Mouse (Mus musculus): ENCODE data around the gene Rcor1.
"Not testable (repeated sequence)": the region's sequence is repeated elsewhere in the genome, so short reads cannot be mapped to it uniquely, and the experiment has no call there.

Rcor1 gene

GRCm38 (mm10) chr12:111067816-111068215 lies 28.7 kb downstream of the Rcor1 start:
- no peak for DNase-seq (ENCODE audit: low read depth, low spot score)

GRCm38 (mm10) chr12:111069299-111069698 lies 30.1 kb downstream of the Rcor1 start:
- DNase-seq (ENCODE audit: low read depth, low spot score) = not testable (repeated sequence)

GRCm38 (mm10) chr12:111071009-111071408 lies 31.9 kb downstream of the Rcor1 start:
- DNase-seq (ENCODE audit: low read depth, low spot score) = no peak

DNA sequence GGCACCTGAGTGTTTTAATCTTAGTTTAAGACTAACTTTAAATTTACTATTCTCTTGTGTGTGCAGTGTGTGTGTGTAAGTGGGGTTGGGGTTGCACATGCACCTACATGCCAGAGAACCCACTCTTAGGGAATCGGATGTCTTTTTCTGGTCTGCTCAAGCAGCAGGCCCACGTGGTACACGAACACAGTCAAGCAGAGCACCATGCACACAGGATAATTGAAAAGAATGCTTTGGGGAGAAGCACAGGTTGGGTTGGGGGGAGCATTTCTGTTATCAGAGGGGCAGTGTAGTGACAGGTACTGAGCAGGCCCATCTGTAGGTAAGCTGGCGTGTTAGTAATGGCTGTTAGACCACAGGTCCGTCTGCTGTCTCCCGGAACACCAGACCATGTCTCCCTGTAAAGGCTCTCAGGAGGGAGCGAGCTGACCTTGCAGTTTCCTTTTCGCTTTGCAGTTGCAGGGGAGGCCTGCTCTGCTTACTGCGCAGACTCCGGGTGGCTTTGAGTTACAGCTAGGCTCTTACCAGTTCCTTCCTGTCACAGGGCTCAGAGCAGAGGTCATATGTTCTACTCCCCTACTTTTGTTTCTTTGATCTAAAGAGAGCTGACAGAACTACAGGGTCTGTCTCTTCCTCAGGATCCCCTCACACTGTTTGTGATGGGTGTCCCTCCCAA lies 32.5 kb downstream of the Rcor1 start:
- peak; percentile 23 for DNase-seq (ENCODE audit: low read depth, low spot score)

- DNase-seq (ENCODE audit: low read depth, low spot score) = no peak
Observed at GRCm38 (mm10) chr12:111076385-111076965, 37.3 kb downstream of the Rcor1 start.

GRCm38 (mm10) chr12:111085579-111085978 lies 46.4 kb downstream of the Rcor1 start:
- no peak for DNase-seq (ENCODE audit: low read depth, low spot score)

DNA sequence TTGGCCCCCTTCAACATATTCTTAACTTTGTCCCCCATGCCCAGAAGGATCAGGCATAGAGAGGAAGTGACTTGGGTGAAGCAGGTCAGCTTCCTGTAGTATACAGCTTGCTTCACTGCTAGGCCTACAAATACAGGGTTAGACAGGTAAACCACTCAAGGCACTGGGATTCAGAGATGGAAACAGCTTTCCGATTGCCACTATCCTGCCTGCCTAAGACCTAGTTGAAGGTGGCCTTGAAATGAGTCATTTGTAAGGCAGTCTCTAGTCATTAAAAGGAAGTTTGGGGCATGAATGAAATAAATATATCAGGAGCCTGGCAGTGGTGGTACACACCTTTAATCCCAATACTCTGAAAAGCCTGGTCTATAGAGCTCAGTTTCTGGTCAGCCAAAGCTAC lies 47.9 kb downstream of the Rcor1 start:
- no peak for DNase-seq (ENCODE audit: low read depth, low spot score)

- DNase-seq (ENCODE audit: low read depth, low spot score) = peak; percentile 80
Observed at GRCm38 (mm10) chr12:111088186-111088585, 49.0 kb downstream of the Rcor1 start.

GRCm38 (mm10) chr12:111088731-111089141 lies 49.6 kb downstream of the Rcor1 start:
- DNase-seq (ENCODE audit: low read depth, low spot score) = no peak

DNA sequence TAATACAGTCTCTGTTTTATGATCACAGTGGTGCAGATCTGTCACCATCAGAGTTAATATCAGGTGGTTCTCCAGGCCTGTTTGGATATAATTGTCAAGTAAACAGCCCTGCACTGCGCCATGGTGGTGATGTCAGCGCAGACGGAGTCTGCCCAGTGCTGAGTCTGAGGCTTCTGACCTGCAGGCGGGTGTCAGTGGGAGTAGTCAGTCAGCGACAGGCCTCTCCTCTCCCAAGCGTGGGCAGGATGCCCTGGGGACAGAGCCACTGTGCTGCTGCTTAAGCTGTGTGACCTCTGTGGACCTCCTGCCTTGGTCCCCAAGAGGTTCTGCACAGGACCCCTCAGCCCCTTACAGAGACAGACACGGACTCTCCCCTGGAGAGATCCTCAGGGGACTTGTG lies 50.0 kb downstream of the Rcor1 start:
- DNase-seq (ENCODE audit: low read depth, low spot score) = no peak

- no peak for DNase-seq (ENCODE audit: low read depth, low spot score)
Observed at GRCm38 (mm10) chr12:111090801-111091200, 51.6 kb downstream of the Rcor1 start.

DNA sequence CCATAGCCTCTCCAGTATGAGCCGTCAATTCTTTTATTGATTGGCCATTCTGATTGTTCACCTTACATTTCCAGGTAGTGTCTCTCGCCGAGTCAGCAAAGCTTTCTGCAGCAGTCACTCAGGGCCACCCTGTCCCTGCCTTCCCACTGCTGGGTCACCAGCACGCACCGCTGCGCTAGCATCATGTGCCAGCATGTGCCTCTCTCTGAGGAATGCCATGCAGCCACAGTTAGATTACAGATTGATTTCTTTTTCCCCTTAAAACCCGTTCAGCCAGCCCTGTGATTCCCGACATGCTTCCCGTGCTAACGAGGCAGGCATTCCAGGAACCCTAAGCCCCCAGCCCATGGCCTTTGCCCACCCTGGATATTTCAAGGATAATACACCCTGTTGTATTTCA lies 52.8 kb downstream of the Rcor1 start:
- DNase-seq (ENCODE audit: low read depth, low spot score) = no peak

- DNase-seq (ENCODE audit: low read depth, low spot score) = no peak
Observed at GRCm38 (mm10) chr12:111094073-111094472, 54.9 kb downstream of the Rcor1 start.

- no peak for DNase-seq (ENCODE audit: low read depth, low spot score)
Observed at GRCm38 (mm10) chr12:111095086-111095485, 55.9 kb downstream of the Rcor1 start.

GRCm38 (mm10) chr12:111096249-111096648 lies 57.1 kb downstream of the Rcor1 start:
- no peak for DNase-seq (ENCODE audit: low read depth, low spot score)

- no peak for DNase-seq (ENCODE audit: low read depth, low spot score)
Observed at GRCm38 (mm10) chr12:111097036-111097435, 57.9 kb downstream of the Rcor1 start.

- no peak for DNase-seq (ENCODE audit: low read depth, low spot score)
Observed at GRCm38 (mm10) chr12:111111176-111111575, 72.0 kb downstream of the Rcor1 start.

- no peak for DNase-seq (ENCODE audit: low read depth, low spot score)
Observed at GRCm38 (mm10) chr12:111114593-111114992, 75.4 kb downstream of the Rcor1 start.

- DNase-seq (ENCODE audit: low read depth, low spot score) = no peak
Observed at GRCm38 (mm10) chr12:111119506-111120085, 80.4 kb downstream of the Rcor1 start.

DNA sequence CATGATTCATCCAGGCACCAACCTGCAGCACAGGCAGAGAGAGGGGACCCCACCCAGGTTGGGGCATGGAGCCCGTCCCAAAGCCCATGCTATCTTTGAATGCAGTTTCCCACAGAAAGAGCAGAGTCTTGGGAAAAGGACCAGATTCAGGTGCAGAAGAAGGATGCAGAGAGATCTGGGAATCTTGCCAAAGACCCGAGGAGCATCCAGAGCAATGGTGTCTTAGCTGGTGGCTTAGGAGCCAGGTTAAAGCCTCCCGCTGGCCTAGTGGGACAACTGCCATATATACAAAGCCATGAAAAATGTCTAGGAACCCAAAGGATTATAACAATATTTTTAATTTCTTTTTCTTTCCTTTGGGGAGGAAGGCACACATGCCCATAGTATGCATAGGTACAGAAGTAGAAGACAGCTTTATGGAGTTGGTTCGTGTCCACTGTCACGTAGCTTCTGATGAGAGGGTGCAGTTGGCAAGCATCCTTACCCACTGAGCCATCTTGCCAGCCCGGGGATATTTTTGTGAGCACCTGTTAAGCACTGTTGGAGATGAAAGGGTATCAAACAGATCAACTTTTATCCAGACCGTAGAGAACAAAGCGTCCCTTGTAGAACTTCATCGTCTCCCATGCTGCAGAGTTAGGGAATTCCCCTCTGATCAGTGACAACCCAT lies 82.0 kb downstream of the Rcor1 start:
- no peak for DNase-seq (ENCODE audit: low read depth, low spot score)

DNA sequence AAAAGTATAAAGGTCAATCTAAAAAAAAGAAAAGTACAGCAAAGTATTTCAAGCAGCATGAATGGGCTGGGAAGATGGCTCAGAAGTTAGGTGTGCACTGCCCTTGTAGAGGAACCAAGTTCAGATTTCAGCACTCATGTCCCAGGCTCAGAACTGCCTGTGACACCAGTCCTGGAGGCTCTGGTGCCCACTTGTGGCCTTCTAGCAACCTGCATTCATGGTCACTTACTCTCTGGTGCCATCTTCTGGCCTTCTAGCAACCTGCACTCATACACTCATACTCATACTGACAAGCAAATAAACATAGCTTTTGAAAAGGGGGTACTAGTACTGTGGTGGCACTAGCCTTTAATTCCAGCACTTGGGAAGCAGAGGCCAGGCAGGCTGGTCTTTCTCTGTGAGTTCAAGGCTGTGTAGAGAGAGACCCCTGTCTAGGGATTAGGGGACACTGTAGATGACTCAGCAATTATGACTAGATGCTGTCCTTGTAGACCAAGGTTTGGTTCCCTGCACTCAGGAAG lies 83.2 kb downstream of the Rcor1 start:
- DNase-seq (ENCODE audit: low read depth, low spot score) = peak; percentile 86

DNA sequence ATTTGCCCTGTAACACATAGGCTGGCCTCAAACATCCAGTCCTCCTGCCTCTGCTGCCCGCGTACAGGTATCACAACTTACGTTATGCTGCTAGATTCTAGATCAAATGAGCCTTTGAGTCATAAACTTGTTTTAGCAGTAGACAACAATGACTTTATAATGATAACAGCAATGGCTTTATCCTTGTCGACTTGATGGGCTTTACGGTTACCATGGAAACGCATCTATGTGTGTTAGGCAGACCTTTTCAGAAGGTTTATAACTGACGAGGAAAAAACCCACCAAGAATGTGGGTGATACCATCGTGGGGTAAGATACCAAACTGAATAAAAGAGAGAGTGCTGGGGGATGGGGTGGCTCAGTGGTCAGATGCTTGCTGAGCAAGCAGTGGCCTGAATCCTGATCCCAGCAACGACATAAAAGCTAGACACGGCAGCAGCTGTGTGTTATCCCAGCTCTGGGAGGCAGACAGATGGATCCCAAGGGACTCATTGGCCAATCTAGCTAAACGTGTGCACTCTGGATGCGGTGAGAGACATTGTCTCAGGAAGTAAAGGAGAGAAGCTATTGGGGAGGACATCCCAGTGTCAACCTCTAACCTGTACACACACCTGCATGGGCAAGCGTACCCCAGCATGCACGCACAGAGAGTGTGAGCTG lies 85.6 kb downstream of the Rcor1 start:
- no peak for DNase-seq (ENCODE audit: low read depth, low spot score)

Data from R1 (cell line).